Mouse (Mus musculus): ENCODE data around the gene Gp5. TPM values are rescaled to one million over a fixed set of nuclear protein-coding genes. Genes with fewer than 3 reads are reported as not detected.
"Not testable (repeated sequence)": the region's sequence is repeated elsewhere in the genome, so short reads cannot be mapped to it uniquely, and the experiment has no call there.

The Gp5 gene
- polyA plus RNA-seq (2016; fragmentation: Nextera tagmentation; extraction: Ambion mirVana) = 1.5 and 1.7 TPM in 2 replicates

- Histone ChIP-seq H3K9me3 (replicated peaks) (no peaks in the 10 kb centered on the region), H3K27ac (no peak within 1 kb of the TSS), H3K4me3 (peak within 1 kb of the TSS; percentile 62), H3K27me3 (ENCODE audit: low read depth, poor library complexity, severe bottlenecking) (peaks cover 63% of the 10 kb centered on the region), H3K36me3 (peaks cover 16% of the 10 kb centered on the region), H3K4me1 (peaks cover 22% of the 10 kb centered on the region)
- DNase-seq (ENCODE audit: low spot score) = no peak
Measured at GRCm38 (mm10) chr16:30310647-30311046, at the start of gene Gp5. Gene Gp5, minus strand, starts transcription at chr16:30310779.

GRCm38 (mm10) chr16:30353489-30353888, 42.9 kb upstream of the Gp5 start:
- not testable (repeated sequence) for H3K9me3 ChIP-seq (replicated peaks); DNase-seq (ENCODE audit: low spot score); H3K4me1 ChIP-seq; H3K27ac ChIP-seq; H3K27me3 ChIP-seq (ENCODE audit: low read depth, poor library complexity, severe bottlenecking); H3K4me3 ChIP-seq
- H3K36me3 ChIP-seq = peaks cover 79% of the 10 kb centered on the region
- 92% methylated on average over 11 of the region's 11 CpGs for WGBS

- Histone ChIP-seq H3K9me3 (replicated peaks) (no peaks in the 10 kb centered on the region), H3K4me1 (peaks cover 6% of the 10 kb centered on the region), H3K4me3 (no peak overlapping the region), H3K36me3 (peaks cover 31% of the 10 kb centered on the region), H3K27ac (no peak overlapping the region), H3K27me3 (ENCODE audit: low read depth, poor library complexity, severe bottlenecking) (peaks cover 30% of the 10 kb centered on the region)
- no peak for DNase-seq (ENCODE audit: low spot score)
Measured at GRCm38 (mm10) chr16:30314236-30314635, 3.7 kb upstream of the Gp5 start.

- H3K4me1 ChIP-seq = peaks cover 22% of the 10 kb centered on the region
- no peak for DNase-seq (ENCODE audit: low spot score)
- peaks cover 11% of the 10 kb centered on the region for H3K36me3 ChIP-seq
- no peaks in the 10 kb centered on the region for H3K9me3 ChIP-seq (replicated peaks)
- 59% methylated on average over 8 of the region's 8 CpGs for WGBS
- no peak overlapping the region for H3K27ac ChIP-seq
- peak overlapping the region; percentile 62; the same call in 1 of the 2 replicates for H3K4me3 ChIP-seq
- H3K27me3 ChIP-seq (ENCODE audit: low read depth, poor library complexity, severe bottlenecking) = peaks cover 63% of the 10 kb centered on the region
Measured at GRCm38 (mm10) chr16:30310171-30310515, 436 bp downstream of the Gp5 start.

- Histone ChIP-seq H3K4me3 (peak overlapping the region; percentile 62), H3K9me3 (replicated peaks) (no peaks in the 10 kb centered on the region), H3K4me1 (peaks cover 22% of the 10 kb centered on the region), H3K27me3 (ENCODE audit: low read depth, poor library complexity, severe bottlenecking) (peaks cover 66% of the 10 kb centered on the region), H3K36me3 (peaks cover 5% of the 10 kb centered on the region; the same call in 1 of the 2 replicates), H3K27ac (no peak overlapping the region)
- DNase-seq (ENCODE audit: low spot score) = peak; percentile 58
- WGBS = 4% methylated on average over 34 of the region's 34 CpGs
Measured at GRCm38 (mm10) chr16:30309395-30310170, 996 bp downstream of the Gp5 start.

GRCm38 (mm10) chr16:30308616-30309394, 1.8 kb downstream of the Gp5 start:
- WGBS = under 1% methylated on average over 72 of the region's 72 CpGs
- H3K4me1 ChIP-seq = peaks cover 22% of the 10 kb centered on the region
- peaks cover 74% of the 10 kb centered on the region for H3K27me3 ChIP-seq (ENCODE audit: low read depth, poor library complexity, severe bottlenecking)
- DNase-seq (ENCODE audit: low spot score) = peak; percentile 72
- no peaks in the 10 kb centered on the region for H3K9me3 ChIP-seq (replicated peaks)
- H3K36me3 ChIP-seq = 0 out of 2 replicates have a peak, but pooled peaks cover 5% of the 10 kb centered on the region
- peak overlapping the region; percentile 67 for H3K27ac ChIP-seq
- peak overlapping the region; percentile 62 for H3K4me3 ChIP-seq

- Histone ChIP-seq H3K4me1 (peaks cover 22% of the 10 kb centered on the region), H3K4me3 (peak overlapping the region; percentile 62), H3K36me3 (0 out of 2 replicates have a peak, but pooled peaks cover 5% of the 10 kb centered on the region), H3K27ac (peak overlapping the region; percentile 67), H3K27me3 (ENCODE audit: low read depth, poor library complexity, severe bottlenecking) (peaks cover 81% of the 10 kb centered on the region), H3K9me3 (replicated peaks) (no peaks in the 10 kb centered on the region)
- WGBS = 15% methylated on average over 29 of the region's 29 CpGs
- DNase-seq (ENCODE audit: low spot score) = peak; percentile 62
Measured at GRCm38 (mm10) chr16:30307961-30308615, 2.5 kb downstream of the Gp5 start.

GRCm38 (mm10) chr16:30307306-30307705, 3.3 kb downstream of the Gp5 start:
- H3K36me3 ChIP-seq = 0 out of 2 replicates have a peak, but pooled peaks cover 5% of the 10 kb centered on the region
- H3K4me1 ChIP-seq = peaks cover 22% of the 10 kb centered on the region
- H3K9me3 ChIP-seq (replicated peaks) = no peaks in the 10 kb centered on the region
- no peak overlapping the region for H3K27ac ChIP-seq
- DNase-seq (ENCODE audit: low spot score) = no peak
- WGBS = 50% methylated on average over 12 of the region's 12 CpGs
- H3K27me3 ChIP-seq (ENCODE audit: low read depth, poor library complexity, severe bottlenecking) = peaks cover 87% of the 10 kb centered on the region
- no peak overlapping the region for H3K4me3 ChIP-seq

- 90% methylated on average over 4 of the region's 4 CpGs for WGBS
- Histone ChIP-seq H3K27me3 (ENCODE audit: low read depth, poor library complexity, severe bottlenecking) (peaks cover 82% of the 10 kb centered on the region), H3K4me1 (peaks cover 22% of the 10 kb centered on the region), H3K9me3 (replicated peaks) (no peaks in the 10 kb centered on the region), H3K27ac (no peak overlapping the region), H3K4me3 (no peak overlapping the region), H3K36me3 (no peaks in the 10 kb centered on the region)
- DNase-seq (ENCODE audit: low spot score) = no peak
Measured at GRCm38 (mm10) chr16:30306102-30306501, 4.5 kb downstream of the Gp5 start.

- Histone ChIP-seq H3K4me1 (peaks cover 16% of the 10 kb centered on the region), H3K36me3 (no peaks in the 10 kb centered on the region), H3K4me3 (no peak overlapping the region), H3K9me3 (replicated peaks) (no peaks in the 10 kb centered on the region), H3K27ac (no peak overlapping the region), H3K27me3 (ENCODE audit: low read depth, poor library complexity, severe bottlenecking) (peaks cover 68% of the 10 kb centered on the region)
- no peak for DNase-seq (ENCODE audit: low spot score)
- WGBS = 78% methylated on average over 5 of the region's 5 CpGs
Measured at GRCm38 (mm10) chr16:30304236-30304635, 6.3 kb downstream of the Gp5 start.

GRCm38 (mm10) chr16:30303411-30303810, 7.2 kb downstream of the Gp5 start:
- Histone ChIP-seq H3K36me3 (no peaks in the 10 kb centered on the region), H3K27me3 (ENCODE audit: low read depth, poor library complexity, severe bottlenecking) (peaks cover 59% of the 10 kb centered on the region), H3K4me3 (no peak overlapping the region), H3K4me1 (peaks cover 8% of the 10 kb centered on the region), H3K27ac (no peak overlapping the region), H3K9me3 (replicated peaks) (no peaks in the 10 kb centered on the region)
- WGBS = 89% methylated on average over 2 of the region's 2 CpGs
- DNase-seq (ENCODE audit: low spot score) = no peak

GRCm38 (mm10) chr16:30302686-30303085, 7.9 kb downstream of the Gp5 start:
- no peak overlapping the region for H3K27ac ChIP-seq
- 86% methylated on average over 6 of the region's 6 CpGs for WGBS
- H3K4me3 ChIP-seq = no peak overlapping the region
- DNase-seq (ENCODE audit: low spot score) = no peak
- H3K4me1 ChIP-seq = peaks cover under 1% of the 10 kb centered on the region; the same call in 1 of the 2 replicates
- no peaks in the 10 kb centered on the region for H3K36me3 ChIP-seq
- peaks cover 52% of the 10 kb centered on the region for H3K27me3 ChIP-seq (ENCODE audit: low read depth, poor library complexity, severe bottlenecking)
- no peaks in the 10 kb centered on the region for H3K9me3 ChIP-seq (replicated peaks)

Data from limb, embryonic 10.5 days (tissue).